Mouse (Mus musculus) telencephalon, adult 2 months (tissue): ENCODE data around the gene Gjb6.

Experiments
- DNase-seq: peaks from one replicate; pipeline ENCODE4 v3.0.0-alpha.2; 2011; ENCODE audit warnings: low read depth, low spot score

Gjb6 gene

DNA sequence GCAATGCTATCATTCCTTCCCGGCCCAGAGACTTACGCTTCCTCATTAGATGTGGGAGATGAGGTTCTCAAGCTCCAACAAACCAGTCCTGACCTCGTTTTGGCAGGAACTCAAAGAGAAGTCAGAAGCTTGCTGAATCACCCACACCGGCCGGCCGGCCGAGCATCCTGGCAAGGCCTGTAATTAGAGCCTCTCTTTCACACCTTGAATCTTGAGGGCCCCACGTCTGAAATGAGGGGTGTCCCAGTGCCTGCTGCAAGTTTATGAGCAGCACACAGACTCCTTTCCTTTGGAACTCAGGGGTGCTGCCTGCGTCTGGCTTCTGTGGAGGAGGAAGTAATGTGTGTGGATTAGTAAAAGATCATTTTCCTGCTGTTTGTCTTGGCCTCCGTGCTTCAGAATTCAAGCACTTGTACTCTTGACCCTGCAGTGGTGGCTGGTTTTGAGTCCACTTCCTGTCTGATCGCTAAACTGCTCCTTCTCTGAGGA is 49.2 kb downstream of the Gjb6 start:
- no peak for DNase-seq

DNA sequence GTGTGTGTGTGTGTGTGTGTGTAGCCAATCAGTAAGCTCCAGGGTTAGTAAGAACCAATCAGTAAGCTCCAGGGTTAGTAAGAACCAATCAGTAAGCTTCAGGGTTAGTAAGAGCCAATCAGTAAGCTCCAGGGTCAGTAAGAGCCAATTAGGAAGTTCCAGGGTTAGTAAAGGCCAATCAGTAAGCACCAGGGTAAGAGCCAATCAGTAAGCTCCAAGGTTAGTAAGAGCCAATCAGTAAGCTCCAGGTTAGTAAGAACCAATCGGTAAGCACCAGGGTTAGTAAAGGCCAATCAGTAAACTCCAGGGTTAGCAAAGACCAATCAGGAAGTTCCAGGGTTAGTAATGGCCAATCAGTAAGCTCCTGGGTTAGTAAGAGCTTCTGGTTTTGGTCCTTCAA is 50.5 kb downstream of the Gjb6 start:
- DNase-seq: no peak

GRCm38 (mm10) chr14:57075537-57075936 is 57.9 kb downstream of the Gjb6 start:
- DNase-seq: no peak
